Mouse (Mus musculus) c-Kit-positive CD71-positive TER-119-positive erythroid progenitor cells, embryonic 14.5 days (primary cell): Measurements from ENCODE around the gene Col8a2.

Source experiments
- DNase-seq: peaks from one replicate; pipeline ENCODE4 v3.0.0-alpha.2; 2013; ENCODE audit warnings: low spot score

Col8a2 gene

GRCm38 (mm10) chr4:126301584-126302309 lies 15.2 kb downstream of the Col8a2 start:
- DNase-seq, result no peak

DNA sequence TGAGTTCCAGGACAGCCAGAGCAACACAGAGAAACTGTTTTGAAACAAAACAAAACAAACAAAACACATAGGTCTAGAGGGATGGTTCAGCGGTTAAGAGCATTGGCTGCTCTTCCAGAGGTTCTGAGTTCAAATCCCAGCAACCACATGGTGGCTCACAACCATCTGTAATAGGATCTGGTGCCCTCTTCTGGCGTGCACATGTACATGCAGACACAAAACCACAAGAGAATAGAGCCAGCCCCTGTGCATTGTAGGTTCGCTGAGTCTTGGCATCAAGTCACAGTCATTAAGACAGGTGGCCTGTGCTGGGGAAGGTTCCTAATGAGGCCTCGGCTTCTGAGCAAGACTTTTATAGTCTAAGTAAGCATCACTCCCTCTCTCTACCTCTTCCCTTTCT lies 17.3 kb downstream of the Col8a2 start:
- DNase-seq, result no peak

DNA sequence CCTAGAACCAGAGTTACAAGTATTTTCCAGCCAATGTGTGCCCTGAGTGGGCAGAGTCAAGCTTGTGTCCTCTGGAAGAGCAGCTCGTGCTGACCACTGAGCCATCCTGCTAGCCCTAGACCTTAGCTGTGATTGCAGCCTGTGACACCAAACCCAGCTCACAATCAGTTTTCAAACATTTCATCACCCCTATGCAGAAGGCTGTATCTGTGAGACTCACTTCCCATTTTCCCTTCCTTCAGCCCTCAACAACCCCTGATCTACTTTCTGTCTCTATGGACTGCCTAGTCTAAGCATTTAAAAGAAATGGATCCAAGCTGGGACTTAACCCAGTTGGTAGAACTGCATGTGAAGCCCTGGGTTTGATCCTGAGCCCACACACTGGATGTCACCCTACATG lies 18.8 kb downstream of the Col8a2 start:
- DNase-seq, result no peak

GRCm38 (mm10) chr4:126306058-126306457 lies 19.5 kb downstream of the Col8a2 start:
- no peak for DNase-seq

- no peak for DNase-seq
Observed at GRCm38 (mm10) chr4:126306827-126307226, 20.2 kb downstream of the Col8a2 start.

DNA sequence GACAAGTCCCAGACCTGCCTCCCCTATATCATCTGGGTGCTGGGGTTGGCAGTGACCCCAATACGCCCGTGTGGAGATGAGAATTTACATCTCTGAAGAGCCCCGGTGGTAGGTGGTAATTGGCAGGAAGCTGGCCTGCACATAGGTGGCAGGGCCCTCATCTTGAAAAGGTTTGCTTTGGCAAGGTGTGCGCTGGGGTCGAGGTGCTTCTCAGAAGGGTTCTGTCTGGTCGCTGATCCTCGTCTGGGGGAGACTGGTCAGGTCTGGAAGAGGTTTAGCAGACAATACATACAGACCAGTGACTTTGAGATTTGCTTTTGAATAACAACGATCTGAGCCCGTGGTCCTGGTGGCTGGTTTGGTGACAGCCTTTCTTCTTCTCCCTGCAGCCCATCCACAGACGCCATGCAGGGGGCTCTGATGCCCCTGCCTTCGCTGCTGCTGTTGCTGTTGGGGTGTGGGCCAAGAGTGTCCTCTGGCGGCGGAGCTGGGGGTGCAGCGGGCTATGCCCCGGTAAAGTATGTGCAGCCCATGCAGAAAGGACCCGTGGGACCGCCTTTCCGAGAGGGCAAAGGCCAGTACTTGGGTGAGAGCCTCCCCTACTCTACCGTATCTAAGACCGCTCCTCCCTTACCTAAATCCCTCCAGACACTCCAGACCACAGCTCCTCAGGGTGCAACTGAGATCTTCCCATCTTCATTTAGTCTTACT lies 22.8 kb downstream of the Col8a2 start:
- DNase-seq, result no peak

DNA sequence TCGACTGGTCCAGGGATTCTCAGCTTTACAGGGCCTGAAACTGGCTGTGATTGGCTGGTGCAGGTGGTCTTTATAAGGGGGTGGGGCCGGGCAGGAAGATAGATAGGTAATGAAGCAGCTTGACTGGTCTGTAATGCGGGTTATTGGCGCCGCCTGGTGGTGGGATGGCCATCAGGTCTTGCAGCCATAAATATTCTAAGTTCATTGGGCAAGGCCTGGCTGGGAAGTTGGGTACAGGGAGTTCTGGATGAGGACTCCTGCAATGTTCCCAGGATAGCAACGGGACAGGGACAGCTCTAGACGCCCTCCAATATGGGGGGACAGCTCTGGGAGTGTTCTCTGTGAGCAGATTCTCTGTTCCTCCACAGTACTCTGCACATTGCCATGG lies 23.3 kb downstream of the Col8a2 start:
- DNase-seq, result peak; percentile 68

GRCm38 (mm10) chr4:126310344-126310743 lies 23.8 kb downstream of the Col8a2 start:
- DNase-seq, result no peak

- DNase-seq, result no peak
Observed at GRCm38 (mm10) chr4:126311566-126312200, 25.1 kb downstream of the Col8a2 start.

DNA sequence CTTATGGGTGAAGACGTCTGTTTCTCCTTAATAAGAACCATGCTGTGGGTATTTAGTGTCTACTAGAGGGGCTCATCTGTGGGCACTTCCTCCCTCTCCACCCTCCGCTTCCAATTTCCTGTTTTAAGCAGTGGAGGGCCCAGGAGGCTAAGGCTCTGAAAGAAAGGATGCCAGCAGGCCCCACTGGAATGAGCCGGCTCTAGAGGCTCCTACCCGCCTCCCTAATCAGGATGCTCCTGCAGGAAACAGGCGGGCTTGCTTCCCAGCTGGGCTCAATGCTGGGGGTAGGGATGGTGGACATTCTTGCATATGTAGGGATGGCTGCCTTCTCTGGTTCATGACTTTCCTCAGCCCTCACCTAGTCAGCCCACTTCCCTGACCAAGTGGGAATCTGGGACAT lies 26.6 kb downstream of the Col8a2 start:
- DNase-seq, result no peak

DNA sequence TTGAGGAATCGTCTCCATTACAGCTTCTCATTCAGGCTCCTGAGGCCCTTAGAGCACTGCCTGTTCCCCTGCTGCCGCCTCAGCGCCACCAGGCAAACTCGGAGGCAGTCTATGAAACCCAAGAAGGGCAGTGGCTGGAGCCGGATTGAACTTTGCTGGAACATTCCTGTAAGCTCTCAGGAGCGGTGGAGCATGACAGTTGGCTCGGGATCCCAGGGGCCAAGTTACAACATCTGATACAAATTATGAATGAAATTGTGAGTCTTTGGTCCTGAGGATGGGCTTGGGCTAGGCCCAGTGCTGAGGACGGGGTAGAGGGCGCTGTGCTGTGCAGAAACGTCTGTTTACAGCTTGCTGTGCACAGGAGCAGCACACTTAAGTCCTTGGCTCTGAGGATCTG lies 27.8 kb downstream of the Col8a2 start:
- no peak for DNase-seq

DNA sequence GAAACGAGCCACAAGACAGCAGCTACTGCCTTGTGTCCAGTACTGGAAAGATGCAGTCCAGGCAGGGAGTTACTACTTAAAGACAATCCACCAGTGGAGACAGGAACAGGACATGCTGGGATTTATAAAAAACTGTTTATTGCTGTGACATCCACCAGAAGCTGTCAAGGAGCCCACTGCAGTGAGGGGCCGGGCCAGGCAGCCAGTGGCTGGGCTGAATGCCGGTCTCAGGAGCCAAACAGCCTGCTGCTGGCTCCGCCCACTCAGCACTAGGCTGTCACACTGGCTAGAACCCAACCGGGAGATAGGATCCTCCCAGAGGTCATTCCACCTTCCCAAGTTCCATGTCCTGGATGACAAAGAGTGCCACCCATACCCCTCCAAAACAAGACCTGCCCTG lies 29.3 kb downstream of the Col8a2 start:
- DNase-seq, result no peak

- DNase-seq, result no peak
Observed at GRCm38 (mm10) chr4:126316443-126317040, 29.9 kb downstream of the Col8a2 start.

GRCm38 (mm10) chr4:126319806-126320205 lies 33.2 kb downstream of the Col8a2 start:
- no peak for DNase-seq

- DNase-seq, result peak; percentile 96
Observed at GRCm38 (mm10) chr4:126321111-126321853, 34.7 kb downstream of the Col8a2 start, which contains the start of gene Adprhl2. Adprhl2 (minus strand) TSS chr4:126321703.

GRCm38 (mm10) chr4:126321854-126322511 lies 35.4 kb downstream of the Col8a2 start:
- DNase-seq, result no peak

GRCm38 (mm10) chr4:126322646-126323045 lies 36.1 kb downstream of the Col8a2 start:
- no peak for DNase-seq

DNA sequence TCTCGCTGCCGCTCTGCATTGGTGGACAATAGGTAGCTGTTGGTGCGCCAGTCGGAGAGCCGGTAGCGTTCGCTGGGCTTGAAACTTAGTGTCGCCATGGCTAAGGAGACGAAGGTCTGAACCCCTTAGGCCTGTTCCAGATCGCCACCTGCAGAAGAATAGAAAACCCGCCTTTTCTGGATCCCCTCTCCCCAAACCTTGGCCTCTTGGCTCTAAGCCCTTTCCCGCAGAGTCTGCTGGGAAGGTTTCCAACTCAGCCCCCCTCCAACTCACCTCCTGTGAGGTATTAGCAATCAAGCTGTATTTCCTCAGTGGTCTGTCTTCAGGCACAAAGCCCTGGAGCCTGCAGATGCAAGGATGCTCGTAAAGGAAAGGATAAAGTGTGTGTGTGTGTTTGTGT lies 38.3 kb downstream of the Col8a2 start:
- DNase-seq, result no peak

- DNase-seq, result peak; percentile 39
Observed at GRCm38 (mm10) chr4:126325281-126325861, 38.8 kb downstream of the Col8a2 start, which contains the start of gene Tekt2. Tekt2 (minus strand) TSS chr4:126325688.

DNA sequence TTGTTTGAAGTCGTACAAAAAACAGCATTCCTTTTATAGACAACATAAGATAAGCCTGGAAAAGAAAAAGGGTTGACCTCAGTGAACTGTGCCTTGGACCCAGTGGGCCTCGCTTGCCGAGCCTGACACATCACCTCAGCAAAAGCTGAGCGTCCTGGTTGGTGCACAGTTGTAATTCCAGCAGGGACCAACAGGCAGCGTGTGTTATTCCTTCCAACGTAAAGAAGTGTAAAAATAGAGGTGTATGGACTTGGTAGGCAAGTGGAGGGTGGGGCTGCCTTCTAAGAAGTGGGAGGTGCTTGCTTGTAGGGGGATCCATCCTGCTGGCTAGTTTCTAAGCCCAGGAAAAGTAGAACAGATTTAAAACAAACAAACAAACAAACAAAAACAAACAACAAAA lies 39.4 kb downstream of the Col8a2 start:
- DNase-seq, result no peak

DNA sequence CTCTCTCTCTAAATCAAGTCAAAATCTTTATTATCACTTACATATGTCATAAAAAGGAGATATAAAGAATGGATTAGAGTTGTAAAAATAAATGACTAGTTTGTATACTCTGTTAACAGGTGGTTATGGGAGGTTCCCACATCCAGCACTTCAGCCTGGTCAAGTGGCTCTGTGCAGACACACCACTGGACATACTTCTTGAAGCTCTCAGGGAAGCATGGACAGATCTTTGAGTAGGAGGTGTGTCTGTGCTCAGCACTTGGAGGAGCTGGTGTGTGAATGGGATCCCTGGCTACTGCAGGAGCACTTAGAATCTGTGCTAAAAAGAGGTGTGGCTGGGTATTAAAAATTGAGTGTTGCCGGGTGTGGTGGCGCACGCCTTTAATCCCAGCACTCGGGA lies 43.7 kb downstream of the Col8a2 start:
- no peak for DNase-seq
